Mouse (Mus musculus) WW6 (cell line): ENCODE results near the gene Cpa1.

Source experiments
- DNase-seq: peaks from one replicate; pipeline ENCODE4 v3.0.0-alpha.2; 2013; ENCODE audit warnings: low read depth, low spot score

The Cpa1 gene

DNA sequence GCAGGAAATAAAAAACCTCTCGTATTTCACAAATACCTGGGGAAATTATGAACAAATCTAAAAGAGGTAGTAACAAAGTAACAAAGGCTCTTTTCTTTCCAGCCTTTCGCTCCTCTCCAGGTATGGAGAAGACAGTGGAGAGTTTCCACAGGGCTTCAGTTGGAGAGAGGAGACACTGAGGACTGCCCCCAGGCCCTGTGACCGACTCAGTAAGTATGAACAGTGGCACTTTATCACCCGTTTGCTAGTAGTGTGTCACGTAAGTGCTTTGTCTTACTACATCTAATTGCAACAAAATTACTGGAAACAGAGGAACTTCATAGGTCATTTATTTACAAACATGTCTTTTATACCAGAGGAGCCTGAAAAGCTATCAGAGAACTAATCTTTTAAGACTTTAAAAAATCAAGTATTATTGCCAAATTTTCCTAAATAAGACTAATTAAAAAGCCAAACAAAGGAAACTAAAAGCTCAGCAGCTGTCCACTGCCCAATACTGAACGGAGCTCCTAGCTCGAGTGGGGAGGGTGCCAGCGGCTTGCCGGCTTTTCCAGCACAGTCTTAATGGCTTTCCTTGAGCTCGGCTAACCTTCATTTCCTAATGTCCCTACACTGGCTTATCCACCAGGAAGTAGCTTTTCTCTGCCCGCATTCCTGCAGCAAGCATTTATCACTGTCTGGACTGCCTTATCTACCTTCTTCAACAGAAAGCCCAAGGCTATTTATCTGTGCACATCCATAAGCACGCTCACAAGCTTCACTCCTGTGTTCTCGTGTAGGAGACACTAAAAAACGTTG lies 34.9 kb downstream of the Cpa1 start:
- DNase-seq = no peak

DNA sequence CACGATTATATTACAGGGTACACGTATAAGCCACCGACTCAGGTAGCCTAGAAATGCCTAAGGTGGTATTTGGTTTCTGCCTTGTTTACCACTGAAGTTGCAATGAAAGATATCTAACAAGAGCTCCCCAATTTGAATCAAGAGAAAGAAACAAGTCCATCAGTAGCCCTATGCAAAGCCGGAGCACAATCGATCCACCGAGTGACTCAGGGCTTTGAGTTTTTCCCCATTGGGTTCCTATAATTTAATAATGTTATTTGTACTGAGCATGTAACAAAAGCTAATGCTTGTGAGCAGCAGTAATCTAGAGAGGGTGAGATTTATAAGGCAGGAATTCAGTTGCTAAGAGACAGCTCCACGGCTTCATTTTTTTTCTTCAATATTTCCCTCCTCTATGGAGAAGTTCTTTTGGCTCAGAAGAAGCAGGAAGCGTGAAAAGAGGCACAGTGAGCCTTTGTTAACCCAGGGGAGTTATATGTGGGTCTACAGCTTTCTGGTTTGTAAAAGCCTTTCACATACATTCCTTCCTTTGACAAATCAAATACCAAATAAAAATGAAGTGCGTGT lies 35.8 kb downstream of the Cpa1 start:
- DNase-seq = no peak

DNA sequence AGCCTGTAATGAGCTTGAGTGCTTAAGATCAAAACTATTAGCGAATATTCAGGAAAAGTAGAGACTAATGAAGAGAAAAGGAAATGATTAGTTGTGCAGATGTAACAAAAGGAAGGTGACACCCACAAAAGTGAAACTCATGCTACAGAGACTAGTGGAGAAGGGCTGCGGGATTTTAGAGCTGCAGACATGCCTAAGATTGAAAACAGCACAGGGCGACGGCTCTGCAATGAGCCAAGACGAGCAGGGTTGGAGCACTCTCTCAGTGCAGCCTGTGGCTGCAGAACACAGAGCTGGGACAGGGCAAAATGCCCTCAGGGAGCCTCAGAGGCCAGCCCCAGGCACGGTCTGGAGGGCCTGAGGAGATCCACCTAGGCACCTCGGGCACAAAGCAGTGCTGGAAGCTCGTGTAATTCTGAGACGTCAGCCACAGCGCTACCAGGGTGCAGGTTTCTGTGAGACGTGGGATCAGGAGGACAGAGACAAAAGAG lies 36.3 kb downstream of the Cpa1 start:
- no peak for DNase-seq

DNA sequence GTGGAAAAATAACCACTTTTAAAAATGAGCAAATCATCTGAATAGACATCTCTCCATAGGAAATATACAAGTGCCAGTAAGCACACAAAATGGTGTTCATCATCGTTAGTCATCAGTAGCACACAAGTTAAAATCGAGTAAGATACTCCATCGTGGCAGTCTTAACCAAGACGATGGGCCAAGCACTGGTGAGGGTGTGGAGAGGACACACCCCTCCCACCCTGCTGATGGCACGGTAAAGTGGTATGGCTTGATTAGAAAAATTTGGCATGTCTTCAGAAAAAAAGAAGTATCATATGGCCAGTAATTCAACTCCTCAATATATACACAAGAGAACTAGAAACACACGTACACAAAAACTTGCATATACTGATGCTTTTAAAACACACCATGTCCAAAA lies 37.5 kb downstream of the Cpa1 start:
- DNase-seq = no peak

DNA sequence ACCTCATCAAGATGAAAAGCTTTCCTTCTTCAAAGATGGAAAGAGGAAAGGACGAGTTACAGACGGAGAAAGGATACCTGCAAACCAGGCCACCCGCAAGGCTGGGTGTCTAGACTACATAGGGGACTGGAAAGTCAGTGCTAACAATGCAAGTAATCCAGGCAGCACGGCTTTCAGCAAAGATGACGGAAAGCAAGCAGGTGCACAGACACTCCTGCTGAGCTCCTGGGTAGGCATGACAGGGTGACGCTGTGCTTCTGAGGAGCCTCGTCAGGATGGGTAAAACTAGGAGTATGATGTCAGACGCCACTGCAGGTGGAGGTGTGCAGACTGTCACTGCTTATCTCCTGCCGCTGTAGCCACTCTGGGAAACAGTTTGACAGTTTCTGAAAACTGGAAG lies 38.6 kb downstream of the Cpa1 start:
- no peak for DNase-seq

DNA sequence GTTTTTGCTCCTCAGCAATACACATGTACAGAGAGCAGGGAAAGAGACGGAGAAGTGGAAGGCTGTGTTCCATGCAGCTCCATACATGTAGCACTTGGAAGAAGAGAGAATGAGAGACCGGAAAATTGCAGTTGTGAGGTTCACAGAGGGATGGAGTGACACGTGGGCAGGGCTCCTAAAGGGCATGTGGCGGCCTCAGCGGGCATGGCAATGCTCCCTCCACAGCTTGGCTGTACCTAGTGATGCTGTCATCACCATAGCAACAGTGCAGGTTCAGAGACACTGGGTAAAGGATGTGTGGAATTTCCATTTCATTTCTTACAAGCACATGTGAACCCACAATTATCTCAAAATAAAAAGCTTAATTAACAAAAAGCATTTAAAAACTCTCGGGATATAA lies 39.5 kb downstream of the Cpa1 start:
- no peak for DNase-seq

DNA sequence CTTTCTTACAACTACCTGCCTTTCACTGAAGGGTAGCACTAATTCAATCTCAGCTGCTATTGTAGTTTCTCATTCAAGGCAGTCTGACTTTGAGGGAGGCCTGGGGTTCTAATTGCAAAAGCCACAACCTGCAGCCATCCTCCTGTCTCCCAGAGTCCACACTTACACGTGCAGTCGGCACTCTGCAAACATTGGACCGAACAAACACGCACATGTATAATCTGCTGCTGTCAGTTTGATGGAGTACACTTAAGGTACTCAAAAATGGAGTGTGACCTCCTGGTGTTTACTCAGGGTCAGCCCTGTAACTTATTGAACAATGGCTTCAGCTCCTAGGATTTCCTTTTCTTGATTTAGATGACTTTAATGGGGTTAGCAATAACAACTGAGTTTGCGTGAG lies 40.5 kb downstream of the Cpa1 start:
- no peak for DNase-seq

DNA sequence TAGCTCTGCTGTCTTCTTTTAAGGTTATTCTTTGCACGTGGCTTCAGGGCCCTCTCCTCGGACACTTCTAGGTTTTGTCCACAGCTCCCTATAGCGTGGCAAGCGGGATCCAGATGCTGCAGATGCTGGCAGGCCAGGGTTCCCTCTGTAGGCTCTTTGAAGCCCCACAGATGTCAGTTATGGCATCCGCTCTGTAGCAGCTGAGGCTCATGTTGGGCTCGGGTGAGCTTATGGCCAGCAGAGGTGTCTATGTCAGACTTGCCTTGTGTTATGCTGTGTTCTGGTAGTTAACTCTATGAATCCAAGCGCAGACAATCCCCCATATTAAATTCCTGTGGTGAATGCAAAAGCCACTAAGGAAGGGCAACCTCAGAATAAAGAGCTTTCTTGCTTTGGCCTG lies 41.4 kb downstream of the Cpa1 start:
- no peak for DNase-seq

DNA sequence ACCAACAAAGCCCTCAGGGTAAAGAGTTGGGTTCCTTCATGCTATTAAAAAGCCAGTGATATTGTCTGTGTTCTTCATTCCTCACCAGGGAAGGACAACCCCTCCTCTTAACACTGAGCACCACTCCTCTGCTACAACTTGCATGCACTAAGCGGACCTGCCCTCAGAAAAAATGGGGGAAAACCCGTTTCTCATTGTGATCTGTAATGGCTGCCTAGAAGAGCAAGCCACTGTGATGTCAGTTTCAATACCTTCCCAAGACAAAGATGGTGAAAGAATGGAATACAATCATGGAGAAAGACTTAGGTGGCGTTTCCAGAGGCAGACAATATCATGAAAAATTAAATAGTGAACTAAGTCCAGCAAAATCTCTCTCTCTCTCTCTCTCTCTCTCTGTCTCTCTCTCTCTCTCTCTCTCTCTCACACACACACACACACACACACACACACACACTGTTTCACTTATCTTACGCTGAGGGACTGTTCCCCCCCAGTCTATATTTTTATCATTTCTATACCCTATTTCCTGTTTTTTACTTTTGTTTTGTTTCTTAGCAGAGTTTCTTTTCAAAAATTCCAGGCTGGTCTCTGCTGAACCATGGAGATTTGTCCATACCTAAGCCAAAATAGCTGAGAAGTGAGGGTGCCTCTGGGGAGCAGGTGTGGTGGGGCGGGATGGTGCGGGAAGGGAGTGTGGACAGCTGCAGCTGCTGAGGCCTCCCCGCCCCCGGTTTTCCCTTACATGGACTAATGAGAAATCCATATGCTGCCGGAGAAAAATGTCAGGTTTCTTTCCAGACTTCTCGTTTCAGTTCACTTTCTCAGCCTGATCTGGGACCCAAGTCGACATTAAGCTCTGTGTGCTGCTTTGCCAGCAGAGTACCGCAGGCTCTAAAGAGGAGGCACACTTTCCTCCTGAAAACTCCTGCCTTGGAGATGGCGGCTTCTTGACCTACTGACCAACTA lies 43.2 kb downstream of the Cpa1 start:
- DNase-seq = no peak

DNA sequence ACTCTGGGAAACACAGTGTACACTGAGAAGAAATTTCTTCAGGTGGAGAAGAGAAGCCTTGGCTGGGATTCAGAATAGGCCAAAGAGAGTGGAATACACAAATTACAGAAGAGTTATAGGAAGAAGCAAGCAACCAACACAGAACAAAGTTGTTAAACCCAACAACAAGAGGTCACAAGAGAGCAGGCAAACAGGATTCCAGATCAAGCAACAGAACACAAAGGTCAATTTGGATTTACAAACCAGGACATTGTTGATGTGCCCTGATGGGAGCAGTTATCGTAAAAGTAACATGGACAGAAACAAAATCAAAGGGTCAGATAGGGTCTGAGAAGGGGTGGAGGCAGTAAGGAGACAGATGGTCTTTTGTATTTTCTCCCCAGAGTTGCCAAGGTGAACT lies 45.6 kb downstream of the Cpa1 start:
- DNase-seq = no peak

DNA sequence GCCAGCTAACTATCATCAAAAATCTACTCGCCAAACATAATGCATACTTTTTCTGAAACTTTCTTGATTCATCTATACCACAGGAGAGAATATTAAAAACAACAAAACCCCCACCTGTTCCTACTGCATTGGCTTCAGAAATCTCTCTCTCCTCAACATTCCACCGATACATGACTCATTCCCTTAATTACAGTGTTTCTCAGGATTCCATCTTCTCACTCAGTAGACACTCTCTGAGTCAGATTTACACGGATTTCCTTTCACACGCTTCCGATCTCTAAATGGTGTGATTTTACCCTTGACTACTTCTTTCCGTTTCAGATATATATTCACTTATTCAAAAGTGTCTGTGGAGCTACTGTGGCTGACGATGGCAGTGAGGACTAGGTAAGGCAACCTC lies 48.2 kb downstream of the Cpa1 start:
- DNase-seq = no peak

DNA sequence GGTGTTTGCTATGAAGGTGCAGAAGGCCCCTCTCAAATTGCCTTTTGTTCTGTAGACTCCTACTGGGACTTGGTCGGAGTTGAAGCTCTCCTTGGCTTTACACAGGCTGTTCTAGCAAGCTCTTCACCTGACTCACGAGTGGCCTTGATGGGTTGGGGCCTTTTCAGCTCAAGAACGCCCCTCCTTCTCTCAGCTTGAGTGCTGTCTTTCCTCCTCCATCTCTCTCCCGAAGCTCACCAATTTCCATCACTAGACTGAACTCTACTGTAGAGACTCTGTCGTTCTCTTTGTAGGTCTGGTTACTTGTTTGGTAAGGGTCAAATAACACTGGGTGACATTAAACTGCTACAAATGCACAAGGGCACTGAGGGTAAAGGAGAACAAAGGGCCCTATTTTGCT lies 53.8 kb downstream of the Cpa1 start:
- no peak for DNase-seq

DNA sequence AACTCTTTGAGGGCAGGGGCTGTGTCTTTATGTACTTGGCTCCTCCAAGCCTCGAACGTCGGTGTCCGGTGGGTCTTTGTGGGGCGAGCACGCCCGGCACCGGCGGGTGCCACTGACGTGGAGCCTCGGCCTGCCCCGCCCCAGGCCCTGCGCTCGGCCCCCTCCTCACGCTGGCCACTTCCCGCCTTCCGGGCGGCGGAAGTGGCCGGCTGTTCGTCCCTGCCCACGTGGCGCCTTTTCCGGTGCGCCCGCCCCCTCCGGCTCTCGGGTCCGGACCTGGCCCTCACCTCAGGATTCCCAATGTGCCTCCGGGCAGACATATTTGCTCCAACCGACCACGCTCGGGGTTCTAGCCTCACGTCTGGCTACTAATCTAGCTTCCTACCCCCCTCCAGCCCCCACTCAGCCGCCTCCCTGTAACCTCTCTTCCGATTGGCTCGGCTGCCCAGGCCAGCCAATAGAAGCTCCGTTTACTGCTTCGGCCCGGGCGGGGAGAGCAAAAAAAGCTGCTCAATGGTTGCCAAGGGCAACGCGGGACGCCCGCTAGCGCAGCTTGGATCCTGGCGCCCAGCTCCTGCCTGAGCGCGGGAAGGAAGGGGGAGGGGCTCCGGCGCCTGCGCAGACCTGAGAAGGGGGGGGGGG lies 54.5 kb downstream of the Cpa1 start, which contains the start of gene Cep41:
Cep41 (minus strand) TSS at position 400 of the 642 bp plus-strand sequence.
- peak; percentile 87 for DNase-seq

DNA sequence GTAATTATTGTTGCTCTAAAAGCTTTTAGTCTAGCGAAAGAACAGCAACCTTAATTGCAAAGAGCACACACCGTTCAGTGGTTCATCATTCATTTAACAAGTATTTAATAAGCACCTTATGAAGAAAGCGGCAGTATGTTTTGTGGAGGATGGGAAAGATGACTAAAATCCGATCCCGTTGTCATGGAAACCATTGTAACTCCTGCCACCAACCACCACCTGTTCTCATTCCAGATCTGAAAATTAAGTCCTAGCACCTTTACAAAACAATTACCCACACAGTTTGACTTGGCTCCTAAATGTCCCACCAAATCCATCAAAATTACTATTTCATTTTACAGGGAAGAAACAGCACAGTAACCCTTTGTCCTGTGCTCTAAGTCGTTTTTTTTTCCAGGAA lies 55.2 kb downstream of the Cpa1 start:
- no peak for DNase-seq
